Mouse (Mus musculus): ENCODE measurements around the gene Slc38a8. TPM values are rescaled to one million over a fixed set of nuclear protein-coding genes. Genes with fewer than 3 reads are reported as not detected.

Gene Slc38a8
- total and polyA plus RNA-seq, 3 experiments: not detected

DNA sequence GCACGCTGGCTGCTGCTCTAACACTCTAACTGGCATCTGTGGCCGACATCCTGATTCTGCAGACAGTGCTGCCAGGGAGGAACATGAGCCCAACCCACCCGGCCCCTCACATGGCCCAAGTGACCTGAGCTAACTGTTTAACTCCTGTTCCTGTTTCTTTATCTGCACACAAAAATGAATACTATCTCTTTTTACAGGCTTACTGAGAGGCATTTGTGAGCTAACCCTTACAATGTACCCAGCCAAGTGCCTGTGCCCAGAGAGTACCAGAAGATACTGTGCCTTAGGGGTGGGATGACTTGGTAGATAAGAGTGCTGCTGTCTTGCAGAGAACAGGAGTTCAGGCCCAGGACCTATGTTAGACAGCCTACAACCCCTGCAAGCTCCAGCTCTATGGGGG lies 13.4 kb upstream of the Slc38a8 start (continued):
- TF ChIP-seq ZMIZ1 (IDR thresholded peaks at IDR 0.05; ENCODE audit: low read depth, low read length) (no peak), NELFE (IDR thresholded peaks at IDR 0.05; ENCODE audit: low read depth, low read length) (no peak), MAX (IDR thresholded peaks at IDR 0.05; ENCODE audit: low read length) (peak; percentile 41; the same call in 1 of the 2 replicates)

DNA sequence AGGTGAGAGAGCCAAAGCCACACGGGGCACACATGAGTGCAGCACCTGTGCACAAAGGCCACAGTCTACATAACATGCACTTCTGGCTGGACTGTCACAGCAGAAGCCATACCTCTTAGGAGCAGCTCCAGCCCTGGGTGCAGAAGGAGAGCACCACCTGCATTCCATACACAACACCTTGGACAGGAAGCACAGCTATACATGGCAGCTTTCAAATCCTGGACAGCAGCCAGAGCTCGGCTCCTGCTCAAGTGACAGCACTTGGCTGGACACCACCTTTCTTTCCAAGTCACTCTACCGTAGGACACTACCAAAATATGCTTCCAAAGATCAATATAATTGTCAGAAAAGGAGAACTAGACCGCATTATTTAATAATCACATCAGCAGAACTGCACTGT lies 11.9 kb upstream of the Slc38a8 start:
- H3K9ac ChIP-seq (ENCODE audit: control insufficient read depth, low read depth, low read length, poor library complexity, severe bottlenecking): no peak overlapping the region
- peaks cover 22 to 29% of the 10 kb centered on the region in 2 experiments for H3K4me1 ChIP-seq (ENCODE audit: control insufficient read depth in 1 of 2, insufficient read depth in 2 of 2, low read length in 2 of 2)
- no peaks in the 10 kb centered on the region for H3K9me3 ChIP-seq (replicated peaks; ENCODE audit: insufficient read depth, low read length)
- no peaks in the 10 kb centered on the region for H3K27me3 ChIP-seq (ENCODE audit: control insufficient read depth in 1 of 2, insufficient read depth in 2 of 2, low read length in 2 of 2)
- H3K79me2 ChIP-seq (ENCODE audit: control insufficient read depth, insufficient read depth, low read length, poor library complexity): no peaks in the 10 kb centered on the region
- TF ChIP-seq MYC (IDR thresholded peaks at IDR 0.05; ENCODE audit: low read depth, low read length): no peak
- no peak for TF ChIP-seq BHLHE40 (IDR thresholded peaks at IDR 0.05; ENCODE audit: borderline replicate concordance, low read depth, low read length)
- no peak for TF ChIP-seq MAZ (IDR thresholded peaks at IDR 0.05; ENCODE audit: low read depth, low read length)
- no peak for TF ChIP-seq NRF1 (IDR thresholded peaks at IDR 0.05; ENCODE audit: insufficient read depth, low read depth, low read length, poor library complexity, severe bottlenecking)
- TF ChIP-seq CTCF (IDR thresholded peaks at IDR 0.05 in 2 of 3, conservative IDR thresholded peaks at IDR 0.05 in 1 of 3; ENCODE audit: control insufficient read depth in 1 of 3, insufficient read depth in 1 of 3, low read depth in 2 of 3, low read length in 3 of 3, poor library complexity in 1 of 3, severe bottlenecking in 1 of 3): no peak
- no peak overlapping the region for H3K4me3 ChIP-seq (ENCODE audit: control insufficient read depth in 1 of 2, insufficient read depth in 1 of 2, low read depth in 2 of 2, low read length in 2 of 2)
- peaks cover 14 to 26% of the 10 kb centered on the region in 2 experiments for H3K36me3 ChIP-seq (ENCODE audit: control insufficient read depth in 1 of 2, insufficient read depth in 2 of 2, low read length in 2 of 2)
- H3K27ac ChIP-seq (ENCODE audit: control insufficient read depth, low read depth, low read length): no peak overlapping the region
- DNase-seq (ENCODE audit: low read depth, low spot score): no peak

DNA sequence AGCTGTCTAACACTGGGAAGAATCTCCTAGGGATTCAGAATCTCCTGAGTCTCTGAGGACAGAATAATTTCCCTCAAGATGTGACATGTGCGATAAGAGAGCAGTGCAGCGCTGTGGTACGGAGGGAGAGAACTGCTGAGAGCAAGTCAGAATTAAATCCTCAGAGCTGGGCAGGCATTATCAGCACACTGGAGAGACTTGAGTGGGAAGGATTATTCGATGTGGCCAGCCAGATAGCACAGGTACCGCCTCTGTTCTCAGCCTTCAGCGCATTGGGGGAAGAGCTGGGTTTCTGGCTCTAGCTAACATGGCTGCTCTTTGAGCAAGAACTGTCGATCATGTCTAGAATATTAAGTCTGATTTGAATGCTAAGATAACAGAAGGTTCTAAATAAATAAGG lies 10.2 kb upstream of the Slc38a8 start:
- Histone ChIP-seq H3K27me3 (ENCODE audit: control insufficient read depth in 1 of 2, insufficient read depth in 2 of 2, low read length in 2 of 2) (no peaks in the 10 kb centered on the region), H3K9me3 (replicated peaks; ENCODE audit: insufficient read depth, low read length) (no peaks in the 10 kb centered on the region), H3K27ac (ENCODE audit: control insufficient read depth, low read depth, low read length) (no peak overlapping the region), H3K36me3 (ENCODE audit: control insufficient read depth in 1 of 2, insufficient read depth in 2 of 2, low read length in 2 of 2) (peaks cover 10 to 26% of the 10 kb centered on the region in 2 experiments), H3K9ac (ENCODE audit: control insufficient read depth, low read depth, low read length, poor library complexity, severe bottlenecking) (no peak overlapping the region), H3K4me1 (ENCODE audit: control insufficient read depth in 1 of 2, insufficient read depth in 2 of 2, low read length in 2 of 2) (peaks cover 22 to 29% of the 10 kb centered on the region in 2 experiments), H3K79me2 (ENCODE audit: control insufficient read depth, insufficient read depth, low read length, poor library complexity) (no peaks in the 10 kb centered on the region), H3K4me3 (ENCODE audit: control insufficient read depth in 1 of 2, insufficient read depth in 1 of 2, low read depth in 2 of 2, low read length in 2 of 2) (no peak overlapping the region)
- DNase-seq (ENCODE audit: low read depth, low spot score): peak; percentile 54
- TF ChIP-seq RCOR1 (IDR thresholded peaks at IDR 0.05; ENCODE audit: low read depth, low read length) (peak; percentile 66; the same call in 1 of the 2 replicates), HCFC1 (IDR thresholded peaks at IDR 0.05; ENCODE audit: low read depth, low read length) (no peak), UBTF (IDR thresholded peaks at IDR 0.05; ENCODE audit: borderline replicate concordance, insufficient read depth, low read depth, low read length) (no peak), ETS1 (IDR thresholded peaks at IDR 0.05; ENCODE audit: low read depth, low read length) (0 out of 2 replicates have a peak, but pooled peaks have one; percentile 22), EP300 (IDR thresholded peaks at IDR 0.05; ENCODE audit: low read depth in 1 of 2, low read length in 2 of 2) (peak; percentile 27 to 54; a peak in 3 of 4 replicates), GATA1 (IDR thresholded peaks at IDR 0.05; ENCODE audit: low read depth, low read length) (peak; percentile 63), USF2 (IDR thresholded peaks at IDR 0.05; ENCODE audit: borderline replicate concordance in 1 of 2, insufficient read depth in 1 of 2, low read depth in 1 of 2, low read length in 2 of 2) (no peak), TCF12 (IDR thresholded peaks at IDR 0.05; ENCODE audit: low read depth, low read length) (peak; percentile 47; the same call in 1 of the 2 replicates)
